Mouse (Mus musculus) lung, adult 2 months (tissue): ENCODE measurements around the gene Nek7. TPM values are rescaled to one million over a fixed set of nuclear protein-coding genes. Genes with fewer than 3 reads are reported as not detected.

Experiments
- DNase-seq: peaks from one replicate; pipeline ENCODE4 v3.0.0; 2022
- H3K4me1 ChIP-seq: fragments of 200-500 bp; 2 replicates; pipeline ENCODE4 v1.6.1; 2011; ENCODE audit warnings: low read length; ENCODE audit not compliant: control insufficient read depth, insufficient read depth
- H3K4me3 ChIP-seq: fragments of 200-500 bp; replicated peaks from 2 replicates; pipeline ENCODE3; 2011; ENCODE audit warnings: low read depth, mild to moderate bottlenecking, control low read depth, low read length; ENCODE audit errors: extremely low read depth
- CTCF ChIP-seq: fragments of 200-500 bp; IDR thresholded peaks from 2 replicates; pipeline ENCODE4 v1.5.1; 2011; ENCODE audit warnings: mild to moderate bottlenecking, low read length, control low read depth; ENCODE audit not compliant: insufficient read depth
- POLR2A ChIP-seq: fragments of 200-500 bp; IDR thresholded peaks from 2 replicates; pipeline ENCODE4 v1.6.1; 2011; ENCODE audit warnings: low read depth, mild to moderate bottlenecking, control low read depth, low read length, borderline replicate concordance; ENCODE audit errors: extremely low read depth
- WGBS: fragments of 180-500 bp; shearing (Covaris S2); methylation state at CpG from one replicate; pipeline ENCODE4 v1.1.7; 2018; 5-methylcytosine and 5-hydroxymethylcytosine counted together
- polyA plus RNA-seq: library from polyadenylated mRNA; depleted of rRNA; stranded (reverse); fragments of >200 nt; gene quantifications from 2 replicates; pipeline ENCODE4 v1.2.3, GENCODE M21; 2012

The Nek7 gene
- polyA plus RNA-seq, 1 experiment, result 17.3 TPM

- no peak overlapping the region for H3K4me3 ChIP-seq
- TF ChIP-seq POLR2A, result no peak
- TF ChIP-seq CTCF, result no peak
- DNase-seq, result no peak
- WGBS, result 50% methylated on average over 7 of the region's 7 CpGs
- H3K4me1 ChIP-seq, result no peaks in the 10 kb centered on the region; the same call in 1 of the 2 replicates
Measured at GRCm38 (mm10) chr1:138576803-138577202, 43.1 kb downstream of the Nek7 start.

GRCm38 (mm10) chr1:138576066-138576697 is 43.8 kb downstream of the Nek7 start:
- DNase-seq, result no peak
- 91% methylated on average over 8 of the region's 8 CpGs for WGBS
- Histone ChIP-seq H3K4me3 (no peak overlapping the region), H3K4me1 (peaks cover under 1% of the 10 kb centered on the region)
- no peak for TF ChIP-seq CTCF
- TF ChIP-seq POLR2A, result no peak

GRCm38 (mm10) chr1:138575629-138576028 is 44.3 kb downstream of the Nek7 start:
- H3K4me3 ChIP-seq, result no peak overlapping the region
- WGBS, result 69% methylated on average over 2 of the region's 2 CpGs

GRCm38 (mm10) chr1:138571565-138572361 is 48.2 kb downstream of the Nek7 start:
- no peak for TF ChIP-seq CTCF
- no peak for TF ChIP-seq POLR2A
- Histone ChIP-seq H3K4me1 (peaks cover 5% of the 10 kb centered on the region), H3K4me3 (no peak overlapping the region)
- DNase-seq, result no peak
- WGBS, result 73% methylated on average over 22 of the region's 22 CpGs

More at GRCm38 (mm10) chr1:138575629-138576028, 44.3 kb downstream of the Nek7 start:
- no peak for TF ChIP-seq CTCF
- no peak for TF ChIP-seq POLR2A
- DNase-seq, result no peak
- peaks cover 3% of the 10 kb centered on the region for H3K4me1 ChIP-seq

- TF ChIP-seq POLR2A (no peak), CTCF (no peak)
Measured at GRCm38 (mm10) chr1:138571038-138571441, 48.9 kb downstream of the Nek7 start.

GRCm38 (mm10) chr1:138568434-138569232 is 51.3 kb downstream of the Nek7 start:
- TF ChIP-seq POLR2A, result no peak
- TF ChIP-seq CTCF, result no peak
- Histone ChIP-seq H3K4me1 (peaks cover 5% of the 10 kb centered on the region), H3K4me3 (no peak overlapping the region)
- no peak for DNase-seq
- 68% methylated on average over 6 of the region's 6 CpGs for WGBS

More at GRCm38 (mm10) chr1:138571038-138571441, 48.9 kb downstream of the Nek7 start:
- peaks cover 5% of the 10 kb centered on the region for H3K4me1 ChIP-seq
- WGBS, result 71% methylated on average over 2 of the region's 2 CpGs
- H3K4me3 ChIP-seq, result no peak overlapping the region
- no peak for DNase-seq

GRCm38 (mm10) chr1:138567946-138568345 is 52.0 kb downstream of the Nek7 start:
- 66% methylated on average over 9 of the region's 9 CpGs for WGBS
- no peak for DNase-seq
- TF ChIP-seq POLR2A, result no peak
- no peak for TF ChIP-seq CTCF
- H3K4me3 ChIP-seq, result no peak overlapping the region
- H3K4me1 ChIP-seq, result peaks cover 5% of the 10 kb centered on the region

- no peak for TF ChIP-seq CTCF
- TF ChIP-seq POLR2A, result no peak
- DNase-seq, result no peak
- no peak overlapping the region for H3K4me3 ChIP-seq
- 63% methylated on average over 6 of the region's 6 CpGs for WGBS
- H3K4me1 ChIP-seq, result peaks cover 6% of the 10 kb centered on the region
Measured at GRCm38 (mm10) chr1:138564677-138565076, 55.3 kb downstream of the Nek7 start.

- TF ChIP-seq CTCF (no peak), POLR2A (no peak)
- H3K4me1 ChIP-seq, result peaks cover 10% of the 10 kb centered on the region
- DNase-seq, result no peak
- WGBS, result 83% methylated on average over 12 of the region's 12 CpGs
- no peak overlapping the region for H3K4me3 ChIP-seq
Measured at GRCm38 (mm10) chr1:138560733-138561132, 59.2 kb downstream of the Nek7 start.
